Mouse (Mus musculus) cerebellum, adult 11-12 months (tissue): ENCODE data around the gene Ccdc167.
"Not testable (repeated sequence)": the region's sequence is repeated elsewhere in the genome, so short reads cannot be mapped to it uniquely, and the experiment has no call there.

Experiments used
- DNase-seq: peaks from one replicate; pipeline ENCODE4 v3.0.0; 2022

Gene Ccdc167

GRCm38 (mm10) chr17:29719628-29720575, 3.1 kb upstream of the Ccdc167 start:
- peak; percentile 89 for DNase-seq

- no peak for DNase-seq
These were observed 1.8 kb upstream of the Ccdc167 start for GRCm38 (mm10) chr17:29718660-29719059.

GRCm38 (mm10) chr17:29713734-29714133, 3.1 kb downstream of the Ccdc167 start:
- not testable (repeated sequence) for DNase-seq

- no peak for DNase-seq
These were observed 4.3 kb downstream of the Ccdc167 start for GRCm38 (mm10) chr17:29712565-29712964.

- DNase-seq, result no peak
These were observed 5.0 kb downstream of the Ccdc167 start for GRCm38 (mm10) chr17:29711745-29712431.

GRCm38 (mm10) chr17:29711076-29711744, 5.6 kb downstream of the Ccdc167 start:
- DNase-seq, result peak; percentile 93

- peak; percentile 60 for DNase-seq
These were observed 6.2 kb downstream of the Ccdc167 start for GRCm38 (mm10) chr17:29710562-29711044.

GRCm38 (mm10) chr17:29708783-29709182, 8.1 kb downstream of the Ccdc167 start:
- no peak for DNase-seq

GRCm38 (mm10) chr17:29706981-29707545, 9.8 kb downstream of the Ccdc167 start:
- DNase-seq, result no peak

GRCm38 (mm10) chr17:29705881-29706280, 11.0 kb downstream of the Ccdc167 start:
- no peak for DNase-seq

GRCm38 (mm10) chr17:29704781-29705180, 12.1 kb downstream of the Ccdc167 start:
- DNase-seq, result peak; percentile 53

- no peak for DNase-seq
These were observed 13.7 kb downstream of the Ccdc167 start for GRCm38 (mm10) chr17:29702938-29703710.

GRCm38 (mm10) chr17:29700573-29700972, 16.3 kb downstream of the Ccdc167 start:
- DNase-seq, result no peak

GRCm38 (mm10) chr17:29698421-29698820, 18.4 kb downstream of the Ccdc167 start:
- no peak for DNase-seq

GRCm38 (mm10) chr17:29696940-29697339, 19.9 kb downstream of the Ccdc167 start:
- DNase-seq, result no peak

- no peak for DNase-seq
These were observed 22.3 kb downstream of the Ccdc167 start for GRCm38 (mm10) chr17:29694516-29694915.

- DNase-seq, result no peak
These were observed 23.3 kb downstream of the Ccdc167 start for GRCm38 (mm10) chr17:29693571-29693970.

- DNase-seq, result no peak
These were observed 24.0 kb downstream of the Ccdc167 start for GRCm38 (mm10) chr17:29692827-29693226.

- DNase-seq, result no peak
These were observed 26.6 kb downstream of the Ccdc167 start for GRCm38 (mm10) chr17:29690257-29690656.

GRCm38 (mm10) chr17:29688610-29689009, 28.2 kb downstream of the Ccdc167 start:
- peak; percentile 68 for DNase-seq

GRCm38 (mm10) chr17:29687373-29687772, 29.5 kb downstream of the Ccdc167 start:
- DNase-seq, result no peak

- no peak for DNase-seq
These were observed 30.1 kb downstream of the Ccdc167 start for GRCm38 (mm10) chr17:29686771-29687170.
